Mouse (Mus musculus) ES-E14 (cell line): ENCODE data around the gene Ptprm.

Source experiments
- CHD2 ChIP-seq: IDR thresholded peaks from 2 replicates; pipeline ENCODE4 v1.6.1; 2014; ENCODE audit warnings: mild to moderate bottlenecking, low read depth, low read length, inconsistent platforms
- MAFK ChIP-seq: IDR thresholded peaks from 2 replicates; pipeline ENCODE4 v1.6.1; 2014; ENCODE audit warnings: mild to moderate bottlenecking, low read depth, low read length, inconsistent platforms; ENCODE audit not compliant: insufficient read depth

DNA sequence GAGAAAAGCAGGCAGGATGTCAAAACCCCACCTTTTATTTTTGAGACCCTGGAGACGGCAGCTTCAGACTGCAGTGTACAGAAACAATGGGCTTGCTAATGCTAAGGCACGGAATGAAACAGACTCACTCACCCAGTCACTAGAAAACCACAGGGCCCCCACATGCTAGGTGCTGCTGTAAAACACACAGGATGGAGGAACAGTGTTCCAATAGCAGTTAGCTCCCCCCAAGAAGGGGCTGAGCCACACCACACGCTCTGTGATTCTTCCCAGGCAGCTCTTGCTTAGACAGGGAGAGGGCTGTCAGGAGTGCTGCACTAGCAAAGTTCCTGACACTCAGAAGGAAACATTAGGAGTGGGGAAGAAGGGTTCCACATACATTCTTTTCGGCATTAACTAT lies 306.6 kb downstream of the Ptprm start:
- TF ChIP-seq CHD2 (no peak), MAFK (no peak)
